Mouse (Mus musculus) myocyte (in vitro differentiated cells): Measurements from ENCODE around the gene Atrip.

ENCODE experiments used
- E2F4 ChIP-seq: IDR thresholded peaks from one replicate; pipeline ENCODE4 v1.6.1; 2011; ENCODE audit warnings: mild to moderate bottlenecking, control low read depth, moderate library complexity; ENCODE audit not compliant: insufficient read depth
- MAX ChIP-seq: IDR thresholded peaks from one replicate; pipeline ENCODE4 v1.6.1; 2011; ENCODE audit warnings: low read depth, mild to moderate bottlenecking, control low read depth
- MYOG ChIP-seq, 3 experiments: IDR thresholded peaks; one replicate each; pipeline ENCODE4 v1.6.1; 2011; ENCODE audit warnings: control low read depth in 2 of 3, low read depth in 2 of 3, mild to moderate bottlenecking in 2 of 3; ENCODE audit not compliant: insufficient read length in 2 of 3, control insufficient read depth in 1 of 3, insufficient read depth in 1 of 3
- POLR2A ChIP-seq: IDR thresholded peaks from one replicate; pipeline ENCODE4 v1.6.1; 2011; ENCODE audit warnings: low read depth, mild to moderate bottlenecking, control low read depth, moderate library complexity; ENCODE audit not compliant: insufficient read length
- POLR2AphosphoS2 ChIP-seq: IDR thresholded peaks from one replicate; pipeline ENCODE4 v1.6.1; 2011; ENCODE audit warnings: low read depth, control low read depth; ENCODE audit not compliant: insufficient read length
- SRF ChIP-seq: IDR thresholded peaks from one replicate; pipeline ENCODE4 v1.6.1; 2011; ENCODE audit warnings: low read depth; ENCODE audit not compliant: control insufficient read depth, insufficient read length
- TCF12 ChIP-seq: IDR thresholded peaks from one replicate; pipeline ENCODE4 v1.6.1; 2011; ENCODE audit warnings: mild to moderate bottlenecking, control low read depth; ENCODE audit not compliant: poor library complexity, insufficient read depth, severe bottlenecking

DNA sequence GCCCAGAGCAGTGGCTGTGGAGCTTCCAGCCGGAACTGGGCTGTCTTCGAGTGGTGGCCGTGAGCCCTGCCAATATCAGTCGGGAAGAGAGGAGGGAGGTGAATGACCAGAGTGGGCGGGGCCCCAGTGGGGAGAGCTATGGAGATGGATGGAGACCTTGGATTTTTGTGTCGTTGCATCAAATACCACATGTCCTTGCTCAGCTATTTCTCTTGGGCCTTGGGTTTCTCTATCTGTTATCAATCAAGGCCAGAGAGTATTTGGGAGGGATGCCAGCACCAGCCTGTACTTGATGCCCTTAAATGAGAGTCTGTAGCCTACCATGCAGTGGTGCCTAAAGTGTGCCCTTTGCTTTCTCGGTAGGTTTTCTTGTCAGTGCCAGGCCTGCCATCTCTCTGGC lies 29.3 kb upstream of the Atrip start:
- TF ChIP-seq POLR2A = no peak
- no peak for TF ChIP-seq POLR2AphosphoS2
- no peak for TF ChIP-seq TCF12
- no peak for TF ChIP-seq MAX
- no peak for TF ChIP-seq MYOG (IDR thresholded peaks at IDR 0.05; ENCODE audit: control insufficient read depth in 1 of 3, insufficient read depth in 1 of 3, insufficient read length in 2 of 3, low read depth in 2 of 3)
- no peak for TF ChIP-seq SRF
- TF ChIP-seq E2F4 = no peak
